Mouse (Mus musculus): ENCODE measurements at regions not wholly inside any gene's neighbourhood (a gene's known extent, or its start where the extent isn't known, plus 50 kb on each side); places are given as distances from the start of the nearest gene placed in this dataset.
A peak's percentile ranks its signal among the peaks of the same experiment; 100 is the strongest.

- ATAC-seq (ENCODE audit: insufficient number of reproducible peaks, low FRiP score), result no peak
- Histone ChIP-seq H3K27ac (ENCODE audit: poor library complexity, severe bottlenecking) (0 out of 2 replicates have a peak overlapping the region, but pooled peaks have one; percentile 21), H3K4me2 (no peak overlapping the region), H3K9me3 (replicated peaks) (no peaks in the 10 kb centered on the region), H3K9ac (no peak overlapping the region), H3K4me3 (no peak overlapping the region), H3K4me1 (replicated peaks) (peaks cover 8% of the 10 kb centered on the region; the same call in 1 of the 2 replicates), H3K27me3 (replicated peaks) (no peaks in the 10 kb centered on the region), H3K36me3 (no peaks in the 10 kb centered on the region)
These were observed 418.1 kb downstream of the Sorl1 start for GRCm38 (mm10) chr9:41705972-41706371.

- no peaks in the 10 kb centered on the region for H3K27me3 ChIP-seq (replicated peaks)
- 59% methylated on average over 8 of the region's 8 CpGs for WGBS
- no peak overlapping the region for H3K27ac ChIP-seq (ENCODE audit: poor library complexity, severe bottlenecking)
- H3K36me3 ChIP-seq, result no peaks in the 10 kb centered on the region
- no peaks in the 10 kb centered on the region for H3K9me3 ChIP-seq (replicated peaks)
- no peak for ATAC-seq (ENCODE audit: insufficient number of reproducible peaks, low FRiP score)
- peaks cover 13% of the 10 kb centered on the region for H3K4me1 ChIP-seq (replicated peaks)
- H3K9ac ChIP-seq, result no peak overlapping the region
- H3K4me3 ChIP-seq, result no peak overlapping the region
- H3K4me2 ChIP-seq, result no peak overlapping the region
These were observed 418.6 kb downstream of the Sorl1 start for GRCm38 (mm10) chr9:41705461-41705903.

GRCm38 (mm10) chr9:41703091-41703490 is 421.0 kb downstream of the Sorl1 start:
- Histone ChIP-seq H3K36me3 (no peaks in the 10 kb centered on the region), H3K4me1 (replicated peaks) (peaks cover 20% of the 10 kb centered on the region), H3K9me3 (replicated peaks) (no peaks in the 10 kb centered on the region), H3K4me3 (no peak overlapping the region), H3K27ac (ENCODE audit: poor library complexity, severe bottlenecking) (no peak overlapping the region), H3K9ac (no peak overlapping the region), H3K27me3 (replicated peaks) (no peaks in the 10 kb centered on the region), H3K4me2 (no peak overlapping the region)
- 71% methylated on average over 6 of the region's 6 CpGs for WGBS
- no peak for ATAC-seq (ENCODE audit: insufficient number of reproducible peaks, low FRiP score)

- Histone ChIP-seq H3K36me3 (no peaks in the 10 kb centered on the region), H3K4me3 (no peak overlapping the region), H3K27me3 (replicated peaks) (no peaks in the 10 kb centered on the region), H3K4me1 (replicated peaks) (peaks cover 22% of the 10 kb centered on the region), H3K9me3 (replicated peaks) (no peaks in the 10 kb centered on the region), H3K27ac (ENCODE audit: poor library complexity, severe bottlenecking) (no peak overlapping the region), H3K4me2 (no peak overlapping the region), H3K9ac (no peak overlapping the region)
- no peak for ATAC-seq (ENCODE audit: insufficient number of reproducible peaks, low FRiP score)
- WGBS, result 22% methylated on average over 6 of the region's 6 CpGs
These were observed 423.4 kb downstream of the Sorl1 start for GRCm38 (mm10) chr9:41700683-41701082.

GRCm38 (mm10) chr9:41699031-41699430 is 425.1 kb downstream of the Sorl1 start:
- peaks cover 17% of the 10 kb centered on the region for H3K4me1 ChIP-seq (replicated peaks)
- no peaks in the 10 kb centered on the region for H3K27me3 ChIP-seq (replicated peaks)
- no peak overlapping the region for H3K4me3 ChIP-seq
- H3K36me3 ChIP-seq, result no peaks in the 10 kb centered on the region
- no peaks in the 10 kb centered on the region for H3K9me3 ChIP-seq (replicated peaks)
- 79% methylated on average over 4 of the region's 4 CpGs for WGBS
- H3K9ac ChIP-seq, result no peak overlapping the region
- ATAC-seq (ENCODE audit: insufficient number of reproducible peaks, low FRiP score), result no peak
- H3K27ac ChIP-seq (ENCODE audit: poor library complexity, severe bottlenecking), result no peak overlapping the region
- H3K4me2 ChIP-seq, result no peak overlapping the region

- Histone ChIP-seq H3K9ac (no peak overlapping the region), H3K27me3 (replicated peaks) (no peaks in the 10 kb centered on the region), H3K9me3 (replicated peaks) (no peaks in the 10 kb centered on the region), H3K4me1 (replicated peaks) (peaks cover 17% of the 10 kb centered on the region), H3K4me2 (no peak overlapping the region), H3K36me3 (no peaks in the 10 kb centered on the region), H3K4me3 (no peak overlapping the region), H3K27ac (ENCODE audit: poor library complexity, severe bottlenecking) (no peak overlapping the region)
- 68% methylated on average over 24 of the region's 24 CpGs for WGBS
- no peak for ATAC-seq (ENCODE audit: insufficient number of reproducible peaks, low FRiP score)
These were observed 426.3 kb downstream of the Sorl1 start for GRCm38 (mm10) chr9:41697611-41698467.

GRCm38 (mm10) chr9:41697160-41697559 is 426.9 kb downstream of the Sorl1 start:
- Histone ChIP-seq H3K27ac (ENCODE audit: poor library complexity, severe bottlenecking) (no peak overlapping the region), H3K9ac (no peak overlapping the region), H3K27me3 (replicated peaks) (no peaks in the 10 kb centered on the region), H3K4me2 (no peak overlapping the region), H3K36me3 (no peaks in the 10 kb centered on the region), H3K4me1 (replicated peaks) (peaks cover 17% of the 10 kb centered on the region), H3K9me3 (replicated peaks) (no peaks in the 10 kb centered on the region), H3K4me3 (no peak overlapping the region)
- no peak for ATAC-seq (ENCODE audit: insufficient number of reproducible peaks, low FRiP score)

- Histone ChIP-seq H3K4me1 (replicated peaks) (no peaks in the 10 kb centered on the region), H3K27ac (ENCODE audit: poor library complexity, severe bottlenecking) (no peak overlapping the region), H3K4me3 (no peak overlapping the region), H3K9ac (no peak overlapping the region), H3K4me2 (no peak overlapping the region), H3K36me3 (no peaks in the 10 kb centered on the region), H3K9me3 (replicated peaks) (no peaks in the 10 kb centered on the region), H3K27me3 (replicated peaks) (no peaks in the 10 kb centered on the region)
- no peak for ATAC-seq (ENCODE audit: insufficient number of reproducible peaks, low FRiP score)
- WGBS, result 78% methylated on average over 1 of the region's 1 CpGs
These were observed 441.2 kb downstream of the Sorl1 start for GRCm38 (mm10) chr9:41682911-41683310.

GRCm38 (mm10) chr9:41675656-41676055 is 448.4 kb downstream of the Sorl1 start:
- no peak overlapping the region for H3K27ac ChIP-seq (ENCODE audit: poor library complexity, severe bottlenecking)
- no peaks in the 10 kb centered on the region for H3K4me1 ChIP-seq (replicated peaks)
- no peaks in the 10 kb centered on the region for H3K36me3 ChIP-seq
- H3K9ac ChIP-seq, result no peak overlapping the region
- H3K4me3 ChIP-seq, result no peak overlapping the region
- 79% methylated on average over 2 of the region's 2 CpGs for WGBS
- ATAC-seq (ENCODE audit: insufficient number of reproducible peaks, low FRiP score), result no peak
- no peaks in the 10 kb centered on the region for H3K27me3 ChIP-seq (replicated peaks)
- H3K4me2 ChIP-seq, result no peak overlapping the region
- H3K9me3 ChIP-seq (replicated peaks), result no peaks in the 10 kb centered on the region

- Histone ChIP-seq H3K9me3 (replicated peaks) (0 out of 2 replicates have a peak, but pooled peaks cover 3% of the 10 kb centered on the region), H3K27me3 (replicated peaks) (no peaks in the 10 kb centered on the region), H3K4me1 (replicated peaks) (no peaks in the 10 kb centered on the region), H3K4me3 (no peak overlapping the region), H3K4me2 (no peak overlapping the region), H3K36me3 (no peaks in the 10 kb centered on the region), H3K9ac (no peak overlapping the region), H3K27ac (ENCODE audit: poor library complexity, severe bottlenecking) (no peak overlapping the region)
- no peak for ATAC-seq (ENCODE audit: insufficient number of reproducible peaks, low FRiP score)
- 67% methylated on average over 2 of the region's 2 CpGs for WGBS
These were observed 451.1 kb downstream of the Sorl1 start for GRCm38 (mm10) chr9:41672958-41673357.

- no peak for ATAC-seq (ENCODE audit: insufficient number of reproducible peaks, low FRiP score)
- 73% methylated on average over 1 of the region's 1 CpGs for WGBS
- Histone ChIP-seq H3K9me3 (replicated peaks) (0 out of 2 replicates have a peak, but pooled peaks cover 3% of the 10 kb centered on the region), H3K4me3 (no peak overlapping the region), H3K9ac (no peak overlapping the region), H3K36me3 (no peaks in the 10 kb centered on the region), H3K4me2 (no peak overlapping the region), H3K4me1 (replicated peaks) (no peaks in the 10 kb centered on the region), H3K27me3 (replicated peaks) (no peaks in the 10 kb centered on the region), H3K27ac (ENCODE audit: poor library complexity, severe bottlenecking) (no peak overlapping the region)
These were observed 455.4 kb downstream of the Sorl1 start for GRCm38 (mm10) chr9:41668741-41669140.
